Comparison of ENCODE assay signal across 25 mouse cellular contexts in genomic region chr17:83000411-83000810, GRCm38 (mm10).
"Had no signal": no experiment of that assay in that cellular context is flagged by ENCODE, and none has a peak within 500 bp of the region (broad histone marks: within the 10 kb centered on the region; RNA-seq: fewer than 3 reads in every experiment).

No protein-coding gene starts in this region.

- H3K27me3 ChIP-seq: intestine, embryonic 15.5 days; kidney, embryonic 15.5 days; limb, embryonic 15.5 days; megakaryocyte, embryonic 14.5 days; midbrain, embryonic 13.5 days; neural tube, embryonic 13.5 days had no signal

- DNase-seq: kidney, adult 18-20 months; kidney, postnatal 25 days; layer of hippocampus, postnatal 36 days; liver, postnatal 0 days; lung, embryonic 14.5 days; right cerebral cortex, adult 18-20 months; right cerebral cortex, postnatal 14 days; right cerebral cortex, postnatal 4 days; thymus, postnatal 25 days had no signal

- ATAC-seq: intestine, embryonic 15.5 days; liver, postnatal 0 days; lung, postnatal 0 days; midbrain, embryonic 16.5 days had no signal

- H3K9ac ChIP-seq: intestine, embryonic 15.5 days; kidney, embryonic 15.5 days; limb, embryonic 12.5 days; limb, embryonic 15.5 days; liver, embryonic 14.5 days; liver, postnatal 0 days; lung, embryonic 14.5 days; midbrain, embryonic 13.5 days; neural tube, embryonic 13.5 days had no signal

- H3K4me3 ChIP-seq: intestine, embryonic 15.5 days; kidney, embryonic 15.5 days; left cerebral cortex, adult 2 months; limb, embryonic 12.5 days; limb, embryonic 15.5 days; megakaryocyte, embryonic 14.5 days; midbrain, embryonic 10.5 days; midbrain, embryonic 13.5 days; myocyte; neural tube, embryonic 13.5 days had no signal

- H3K27ac ChIP-seq: intestine, embryonic 15.5 days; left cerebral cortex, adult 2 months; limb, embryonic 12.5 days; limb, embryonic 15.5 days; liver, embryonic 14.5 days; macrophage; midbrain, embryonic 10.5 days; midbrain, embryonic 13.5 days; neural tube, embryonic 13.5 days; stomach, postnatal 0 days had no signal

- H3K4me2 ChIP-seq: intestine, embryonic 15.5 days; limb, embryonic 12.5 days; limb, embryonic 15.5 days; liver, embryonic 11.5 days; lung, embryonic 14.5 days; midbrain, embryonic 13.5 days; neural tube, embryonic 13.5 days had no signal

- H3K36me3 ChIP-seq: intestine, embryonic 15.5 days; kidney, embryonic 15.5 days; limb, embryonic 12.5 days; limb, embryonic 15.5 days; midbrain, embryonic 10.5 days; midbrain, embryonic 13.5 days; neural tube, embryonic 13.5 days had no signal

- H3K9me3 ChIP-seq: intestine, embryonic 15.5 days; kidney, embryonic 15.5 days; limb, embryonic 12.5 days; limb, embryonic 15.5 days; midbrain, embryonic 10.5 days; midbrain, embryonic 13.5 days; neural tube, embryonic 13.5 days had no signal

- H3K4me1 ChIP-seq: intestine, embryonic 15.5 days; limb, embryonic 15.5 days; megakaryocyte, embryonic 14.5 days; midbrain, embryonic 10.5 days had no signal
